Mouse (Mus musculus): ENCODE results near the gene Pip4k2b. TPM values are rescaled to one million over a fixed set of nuclear protein-coding genes. Genes with fewer than 3 reads are reported as not detected.
A peak's percentile ranks its signal among the peaks of the same experiment; 100 is the strongest.

Pip4k2b gene
- polyA plus RNA-seq, 1 experiment, result 17.6 TPM

DNA sequence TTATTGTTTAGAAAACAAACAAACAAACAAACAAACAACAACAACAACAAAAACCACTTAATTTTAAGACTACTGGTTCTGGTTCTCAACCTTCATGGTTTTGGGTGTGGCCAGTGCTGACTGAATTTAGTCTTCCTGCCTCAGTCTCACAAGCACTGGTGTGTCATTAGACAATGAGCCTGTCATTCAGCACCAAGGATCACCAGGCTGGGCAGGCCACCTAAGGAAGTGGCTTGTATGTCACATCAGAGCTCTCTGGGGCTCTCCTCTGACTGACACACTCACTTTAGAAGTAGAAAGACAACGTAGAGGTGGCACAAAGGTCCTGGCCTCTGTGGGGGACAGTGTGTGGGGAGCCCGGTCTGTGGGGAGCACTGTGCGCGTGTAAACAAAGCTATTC lies 25.5 kb downstream of the Pip4k2b start:
- H3K27me3 ChIP-seq (ENCODE audit: control insufficient read depth, insufficient read depth, low read length), result no peaks in the 10 kb centered on the region
- H3K27ac ChIP-seq (ENCODE audit: insufficient read depth, low read length), result no peak overlapping the region
- H3K36me3 ChIP-seq (ENCODE audit: control insufficient read depth, insufficient read depth, low read length), result peaks cover 39% of the 10 kb centered on the region

DNA sequence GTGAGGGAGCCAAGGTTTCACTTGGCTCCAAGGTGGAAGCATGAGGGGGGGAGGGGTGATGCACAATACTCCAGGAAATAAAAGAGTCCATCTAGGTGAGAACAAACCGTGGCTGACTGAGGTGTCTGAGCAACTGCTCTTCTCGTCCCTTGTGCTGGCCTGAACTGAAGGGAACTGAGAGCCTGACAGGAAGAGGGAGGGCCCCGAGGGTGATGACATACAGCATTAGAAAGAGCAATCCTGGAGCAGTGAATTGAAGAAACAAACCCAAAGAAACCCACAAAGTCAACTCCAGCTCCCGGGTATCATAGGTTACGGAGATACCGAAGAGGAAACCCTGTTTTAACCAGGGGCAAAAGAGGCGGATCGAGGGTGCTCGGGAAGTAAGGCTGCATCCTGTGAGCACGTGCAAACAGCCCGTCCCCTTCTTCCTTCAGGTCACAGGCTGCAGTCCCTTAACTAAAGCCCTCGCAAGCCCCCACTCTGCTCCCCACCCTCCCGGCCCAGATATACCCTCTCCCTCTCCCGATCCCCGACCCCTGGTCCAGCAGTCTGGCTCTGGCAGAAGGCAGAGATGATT lies 26.1 kb downstream of the Pip4k2b start:
- peaks cover 40% of the 10 kb centered on the region for H3K36me3 ChIP-seq (ENCODE audit: control insufficient read depth, insufficient read depth, low read length)
- peak overlapping the region; percentile 56 for H3K27ac ChIP-seq (ENCODE audit: insufficient read depth, low read length)
- WGBS, result 17% methylated on average over 15 of the region's 15 CpGs
- DNase-seq (ENCODE audit: low read depth in 1 of 2, low spot score in 2 of 2), result peak in 1 of 2 experiments; percentile 55
- no peaks in the 10 kb centered on the region for H3K27me3 ChIP-seq (ENCODE audit: control insufficient read depth, insufficient read depth, low read length)
- H3K4me1 ChIP-seq (ENCODE audit: control insufficient read depth, insufficient read depth, insufficient read length), result peaks cover 11% of the 10 kb centered on the region; the same call in 1 of the 2 replicates
- H3K4me3 ChIP-seq (ENCODE audit: extremely low read depth, insufficient read depth, insufficient read length), result no peak overlapping the region
- no peak for TF ChIP-seq CTCF (IDR thresholded peaks at IDR 0.05; ENCODE audit: extremely low read depth, insufficient read depth, insufficient read length, insufficient replicate concordance)
- no peak for TF ChIP-seq POLR2A (IDR thresholded peaks at IDR 0.05; ENCODE audit: low read depth, low read length)

More for the DNA sequence above, 25.5 kb downstream of the Pip4k2b start:
- DNase-seq (ENCODE audit: low read depth in 1 of 2, low spot score in 2 of 2), result no peak
- peaks cover 11% of the 10 kb centered on the region; the same call in 1 of the 2 replicates for H3K4me1 ChIP-seq (ENCODE audit: control insufficient read depth, insufficient read depth, insufficient read length)
- 47% methylated on average over 4 of the region's 4 CpGs for WGBS
- TF ChIP-seq CTCF (IDR thresholded peaks at IDR 0.05; ENCODE audit: extremely low read depth, insufficient read depth, insufficient read length, insufficient replicate concordance) (no peak), POLR2A (IDR thresholded peaks at IDR 0.05; ENCODE audit: low read depth, low read length) (no peak)
- no peak overlapping the region for H3K4me3 ChIP-seq (ENCODE audit: extremely low read depth, insufficient read depth, insufficient read length)

DNA sequence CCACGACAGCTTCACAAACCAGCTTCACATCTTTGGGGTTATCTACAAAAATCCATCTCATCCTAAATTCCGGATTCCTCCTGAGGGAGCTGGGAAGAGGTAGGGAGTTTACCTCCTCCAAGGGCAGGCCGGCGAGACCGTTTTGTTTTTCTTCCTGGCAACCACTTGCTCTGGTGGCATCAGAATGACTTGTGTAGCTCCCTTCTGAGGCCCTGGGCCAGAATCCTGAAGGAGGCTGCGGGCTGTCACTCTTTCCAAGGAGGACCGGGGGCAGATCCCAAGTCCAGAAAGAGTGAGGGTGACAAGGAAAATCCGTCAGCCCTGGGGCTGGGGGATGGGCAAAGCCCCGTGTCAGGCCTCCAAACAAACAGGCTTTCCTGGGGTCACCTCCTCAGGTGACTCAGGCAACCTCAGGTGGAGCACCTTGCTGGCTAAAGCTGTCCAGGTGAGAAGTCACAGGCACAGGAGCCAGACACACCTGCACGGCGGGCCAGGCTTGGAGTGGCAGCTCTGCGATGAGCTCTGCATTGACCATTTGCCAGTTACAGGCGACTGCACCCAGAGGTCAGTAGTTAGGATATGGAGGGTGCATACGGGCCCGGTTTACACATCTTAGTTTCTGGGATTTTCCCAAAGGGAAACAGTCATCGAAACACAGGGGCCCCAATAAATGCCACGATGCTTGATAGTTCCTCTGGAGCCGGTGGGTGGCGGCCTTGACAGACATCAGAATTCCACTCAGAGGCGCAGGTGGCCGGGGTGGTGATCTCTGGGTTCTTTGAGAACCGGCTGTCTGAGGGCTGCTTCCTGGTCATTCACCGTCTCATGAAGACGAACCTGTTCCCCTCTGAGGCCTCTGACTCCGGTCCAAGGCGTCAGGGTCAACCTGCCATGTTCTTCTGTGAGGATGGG lies 26.9 kb downstream of the Pip4k2b start:
- H3K27ac ChIP-seq (ENCODE audit: insufficient read depth, low read length), result peak overlapping the region; percentile 56
- no peaks in the 10 kb centered on the region for H3K27me3 ChIP-seq (ENCODE audit: control insufficient read depth, insufficient read depth, low read length)
- TF ChIP-seq POLR2A (IDR thresholded peaks at IDR 0.05; ENCODE audit: low read depth, low read length) (no peak), CTCF (IDR thresholded peaks at IDR 0.05; ENCODE audit: extremely low read depth, insufficient read depth, insufficient read length, insufficient replicate concordance) (no peak)
- WGBS, result 79% methylated on average over 26 of the region's 26 CpGs
- DNase-seq (ENCODE audit: low read depth in 1 of 2, low spot score in 2 of 2), result no peak
- H3K4me1 ChIP-seq (ENCODE audit: control insufficient read depth, insufficient read depth, insufficient read length), result peaks cover 11% of the 10 kb centered on the region; the same call in 1 of the 2 replicates
- H3K4me3 ChIP-seq (ENCODE audit: extremely low read depth, insufficient read depth, insufficient read length), result no peak overlapping the region
- peaks cover 36% of the 10 kb centered on the region for H3K36me3 ChIP-seq (ENCODE audit: control insufficient read depth, insufficient read depth, low read length)

DNA sequence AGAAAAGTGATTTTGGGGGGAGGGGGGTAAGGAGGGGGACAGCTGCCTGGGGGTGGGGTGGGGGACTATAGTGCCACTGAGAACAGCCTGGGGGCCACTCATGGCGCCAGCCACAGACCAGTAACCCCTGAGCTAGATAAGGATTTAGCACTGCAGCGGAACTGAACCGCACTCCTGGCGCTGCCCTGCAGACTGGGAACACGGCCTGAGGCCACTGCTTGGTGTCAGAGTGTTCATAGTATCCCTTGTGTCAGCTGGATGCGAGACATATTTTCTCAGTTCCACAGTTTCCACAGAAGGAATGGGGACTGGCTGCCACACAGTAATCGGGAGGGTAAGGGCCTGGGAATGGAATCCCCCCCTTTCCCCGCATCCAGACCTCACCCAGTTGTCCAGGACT lies 28.5 kb downstream of the Pip4k2b start:
- no peak for DNase-seq (ENCODE audit: low read depth in 1 of 2, low spot score in 2 of 2)
- H3K36me3 ChIP-seq (ENCODE audit: control insufficient read depth, insufficient read depth, low read length), result peaks cover 33% of the 10 kb centered on the region
- peaks cover 11% of the 10 kb centered on the region; the same call in 1 of the 2 replicates for H3K4me1 ChIP-seq (ENCODE audit: control insufficient read depth, insufficient read depth, insufficient read length)
- WGBS, result 93% methylated on average over 8 of the region's 8 CpGs
- no peaks in the 10 kb centered on the region for H3K27me3 ChIP-seq (ENCODE audit: control insufficient read depth, insufficient read depth, low read length)
- H3K27ac ChIP-seq (ENCODE audit: insufficient read depth, low read length), result no peak overlapping the region
- H3K4me3 ChIP-seq (ENCODE audit: extremely low read depth, insufficient read depth, insufficient read length), result no peak overlapping the region
- TF ChIP-seq POLR2A (IDR thresholded peaks at IDR 0.05; ENCODE audit: low read depth, low read length) (no peak), CTCF (IDR thresholded peaks at IDR 0.05; ENCODE audit: extremely low read depth, insufficient read depth, insufficient read length, insufficient replicate concordance) (no peak)

DNA sequence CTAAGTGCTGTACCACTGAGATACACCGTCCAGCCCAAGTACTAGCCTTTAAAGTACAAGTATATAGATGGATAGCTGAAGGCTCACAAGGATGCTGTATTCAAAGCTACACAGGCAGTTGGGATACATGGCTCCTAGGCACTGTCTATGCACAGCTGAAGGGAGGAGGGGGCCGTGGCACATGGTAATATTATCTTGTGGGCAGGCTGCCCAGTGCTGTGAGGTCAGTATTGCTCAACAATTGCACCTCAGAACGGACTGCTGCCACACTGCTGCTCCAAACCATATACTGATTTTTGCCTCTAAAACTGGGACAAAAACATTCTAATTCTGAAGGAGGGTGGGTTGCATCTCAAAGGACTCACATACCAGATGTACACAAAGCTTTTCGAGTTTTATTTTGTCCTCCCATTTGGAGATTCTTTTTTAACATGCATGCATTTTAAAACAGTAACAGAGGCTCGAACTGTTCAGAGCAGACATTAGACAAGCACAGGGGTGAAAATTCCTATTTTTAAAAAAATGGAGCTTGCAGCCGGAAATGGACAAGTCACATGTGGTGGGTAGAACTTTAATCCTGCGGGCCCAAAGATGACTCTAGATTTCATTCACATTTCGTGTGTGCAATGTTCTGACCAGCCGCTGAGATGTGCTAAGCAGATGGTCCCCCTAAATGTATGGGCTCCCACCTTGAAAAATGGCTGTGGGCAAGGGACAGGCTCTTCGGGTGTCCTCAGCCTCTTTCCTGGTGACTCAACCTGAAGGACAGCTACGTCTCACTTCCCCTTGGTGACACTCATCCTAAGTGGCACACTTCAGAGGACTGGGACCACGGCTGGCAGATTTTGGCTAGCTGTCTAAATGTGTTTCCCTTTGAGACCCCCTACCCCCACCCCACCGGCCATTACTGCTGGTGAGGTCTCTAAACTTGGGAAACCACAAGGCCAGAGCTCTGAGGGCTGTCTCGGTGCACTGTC lies 29.4 kb downstream of the Pip4k2b start:
- DNase-seq (ENCODE audit: low read depth in 1 of 2, low spot score in 2 of 2), result no peak
- Histone ChIP-seq H3K4me1 (ENCODE audit: control insufficient read depth, insufficient read depth, insufficient read length) (peaks cover 11% of the 10 kb centered on the region; the same call in 1 of the 2 replicates), H3K27me3 (ENCODE audit: control insufficient read depth, insufficient read depth, low read length) (no peaks in the 10 kb centered on the region), H3K36me3 (ENCODE audit: control insufficient read depth, insufficient read depth, low read length) (peaks cover 27% of the 10 kb centered on the region), H3K4me3 (ENCODE audit: extremely low read depth, insufficient read depth, insufficient read length) (no peak overlapping the region), H3K27ac (ENCODE audit: insufficient read depth, low read length) (no peak overlapping the region)
- WGBS, result 85% methylated on average over 14 of the region's 14 CpGs
- TF ChIP-seq POLR2A (IDR thresholded peaks at IDR 0.05; ENCODE audit: low read depth, low read length) (no peak), CTCF (IDR thresholded peaks at IDR 0.05; ENCODE audit: extremely low read depth, insufficient read depth, insufficient read length, insufficient replicate concordance) (no peak)

DNA sequence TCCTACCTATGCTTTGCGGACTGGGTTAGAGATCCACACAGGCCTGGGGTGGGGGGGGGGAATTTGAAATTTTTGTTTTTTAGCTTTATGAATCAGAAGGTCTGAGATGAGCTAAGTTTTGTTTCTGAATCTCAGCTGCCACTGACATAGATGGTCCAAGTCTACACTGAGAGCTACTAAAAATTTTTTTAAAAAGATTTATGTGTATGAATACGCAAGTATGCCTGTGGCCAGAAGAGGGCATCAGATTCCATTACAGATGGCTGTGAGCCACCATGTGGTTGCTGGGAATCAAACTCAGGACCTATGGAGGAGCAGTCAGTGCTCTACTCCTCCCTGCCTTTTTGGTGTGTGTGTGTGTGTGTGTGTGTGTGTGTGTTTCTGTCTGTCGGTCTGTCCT lies 30.1 kb downstream of the Pip4k2b start:
- no peak for DNase-seq (ENCODE audit: low read depth in 1 of 2, low spot score in 2 of 2)
- Histone ChIP-seq H3K27ac (ENCODE audit: insufficient read depth, low read length) (no peak overlapping the region), H3K4me1 (ENCODE audit: control insufficient read depth, insufficient read depth, insufficient read length) (peaks cover 11% of the 10 kb centered on the region; the same call in 1 of the 2 replicates), H3K4me3 (ENCODE audit: extremely low read depth, insufficient read depth, insufficient read length) (no peak overlapping the region), H3K36me3 (ENCODE audit: control insufficient read depth, insufficient read depth, low read length) (peaks cover 24% of the 10 kb centered on the region), H3K27me3 (ENCODE audit: control insufficient read depth, insufficient read depth, low read length) (no peaks in the 10 kb centered on the region)
- WGBS, result over 99% methylated on average over 3 of the region's 3 CpGs
- no peak for TF ChIP-seq CTCF (IDR thresholded peaks at IDR 0.05; ENCODE audit: extremely low read depth, insufficient read depth, insufficient read length, insufficient replicate concordance)
- TF ChIP-seq POLR2A (IDR thresholded peaks at IDR 0.05; ENCODE audit: low read depth, low read length), result no peak
